Mouse (Mus musculus) ES-E14 (cell line): ENCODE results near the gene Arhgap17.

ENCODE experiments used
- HCFC1 ChIP-seq: IDR thresholded peaks from 2 replicates; pipeline ENCODE4 v1.6.1; 2012; ENCODE audit warnings: low read length, inconsistent platforms, borderline replicate concordance; ENCODE audit not compliant: insufficient read depth
- ZC3H11A ChIP-seq: IDR thresholded peaks from 2 replicates; pipeline ENCODE4 v1.6.1; 2012; ENCODE audit warnings: low read depth, mild to moderate bottlenecking, inconsistent platforms, low read length, borderline replicate concordance
- ZNF384 ChIP-seq: IDR thresholded peaks from 2 replicates; pipeline ENCODE4 v1.6.1; 2012; ENCODE audit warnings: low read depth, low read length, inconsistent platforms

- TF ChIP-seq ZC3H11A: no peak
- TF ChIP-seq HCFC1: no peak
- no peak for TF ChIP-seq ZNF384
Observed at GRCm38 (mm10) chr7:123338351-123338750, 31.4 kb downstream of the Arhgap17 start.
